Mouse (Mus musculus) gastrocnemius, postnatal 10 days (tissue): ENCODE measurements around the gene Evpl. TPM values are rescaled to one million over a fixed set of nuclear protein-coding genes. Genes with fewer than 3 reads are reported as not detected.

Experiments
- DNase-seq: peaks from one replicate; pipeline ENCODE4 v3.0.0; 2021; ENCODE audit warnings: mixed read lengths
- total RNA-seq, 2 experiments: library from RNA; stranded (reverse); gene quantifications; 2 replicates each; pipeline ENCODE4 v1.2.3; 2021

The Evpl gene
- total RNA-seq, 2 experiments from 2014 or later: 0.09 to 0.34 TPM

GRCm38 (mm10) chr11:116255090-116255981 lies 17.5 kb upstream of the Evpl start:
- no peak for DNase-seq

GRCm38 (mm10) chr11:116254627-116255026 lies 16.8 kb upstream of the Evpl start:
- DNase-seq: no peak

GRCm38 (mm10) chr11:116253076-116253600 lies 15.3 kb upstream of the Evpl start:
- no peak for DNase-seq

- DNase-seq: no peak
These were observed 13.0 kb upstream of the Evpl start for GRCm38 (mm10) chr11:116250898-116251297.

GRCm38 (mm10) chr11:116247502-116248222 lies 9.8 kb upstream of the Evpl start:
- DNase-seq: no peak

- no peak for DNase-seq
These were observed 7.7 kb upstream of the Evpl start for GRCm38 (mm10) chr11:116245616-116246015.

GRCm38 (mm10) chr11:116244580-116244979 lies 6.7 kb upstream of the Evpl start:
- no peak for DNase-seq

GRCm38 (mm10) chr11:116241744-116242235 lies 3.9 kb upstream of the Evpl start:
- no peak for DNase-seq

- no peak for DNase-seq
These were observed 1.9 kb upstream of the Evpl start for GRCm38 (mm10) chr11:116239797-116240196.

- no peak for DNase-seq
These were observed 3.0 kb downstream of the Evpl start for GRCm38 (mm10) chr11:116234901-116235300.

- no peak for DNase-seq
These were observed 5.5 kb downstream of the Evpl start for GRCm38 (mm10) chr11:116232427-116232826.

- no peak for DNase-seq
These were observed 9.2 kb downstream of the Evpl start for GRCm38 (mm10) chr11:116228699-116229098.

- peak; percentile 93 for DNase-seq
These were observed 11.5 kb downstream of the Evpl start for GRCm38 (mm10) chr11:116226414-116226813.

GRCm38 (mm10) chr11:116222740-116223059 lies 15.2 kb downstream of the Evpl start:
- no peak for DNase-seq

- DNase-seq: no peak
These were observed 15.7 kb downstream of the Evpl start for GRCm38 (mm10) chr11:116221931-116222739.

GRCm38 (mm10) chr11:116219885-116220284 lies 18.0 kb downstream of the Evpl start:
- DNase-seq: peak; percentile 67

- peak; percentile 84 for DNase-seq
These were observed 19.0 kb downstream of the Evpl start for GRCm38 (mm10) chr11:116218737-116219400.

GRCm38 (mm10) chr11:116218263-116218662 lies 19.6 kb downstream of the Evpl start:
- DNase-seq: no peak

GRCm38 (mm10) chr11:116216549-116216948 lies 21.3 kb downstream of the Evpl start:
- DNase-seq: no peak

- DNase-seq: no peak
These were observed 21.9 kb downstream of the Evpl start for GRCm38 (mm10) chr11:116215991-116216390.

- DNase-seq: no peak
These were observed 22.7 kb downstream of the Evpl start for GRCm38 (mm10) chr11:116215181-116215580.
